Mouse (Mus musculus) telencephalon, adult 2 months (tissue): Measurements from ENCODE around the gene Lmo4.

Experiments
- DNase-seq: peaks from one replicate; pipeline ENCODE4 v3.0.0-alpha.2; 2011; ENCODE audit warnings: low read depth, low spot score

The Lmo4 gene

GRCm38 (mm10) chr3:144151001-144151400 is 54.0 kb downstream of the Lmo4 start:
- DNase-seq, result no peak

- DNase-seq, result no peak
These were observed 56.8 kb downstream of the Lmo4 start for GRCm38 (mm10) chr3:144148234-144148633.

GRCm38 (mm10) chr3:144147244-144147643 is 57.8 kb downstream of the Lmo4 start:
- DNase-seq, result no peak

GRCm38 (mm10) chr3:144144066-144144465 is 61.0 kb downstream of the Lmo4 start:
- DNase-seq, result no peak

- no peak for DNase-seq
These were observed 62.1 kb downstream of the Lmo4 start for GRCm38 (mm10) chr3:144142939-144143338.

GRCm38 (mm10) chr3:144141786-144142185 is 63.2 kb downstream of the Lmo4 start:
- DNase-seq, result peak; percentile 40

GRCm38 (mm10) chr3:144140816-144141215 is 64.2 kb downstream of the Lmo4 start:
- no peak for DNase-seq

- no peak for DNase-seq
These were observed 66.4 kb downstream of the Lmo4 start for GRCm38 (mm10) chr3:144138659-144139058.
